Mouse (Mus musculus): Measurements from ENCODE around the gene Arl8a.

- no peak for TF ChIP-seq CEBPB (IDR thresholded peaks at IDR 0.05; ENCODE audit: low read depth)
- TF ChIP-seq FOSL1 (IDR thresholded peaks at IDR 0.05; ENCODE audit: insufficient read depth, low read length, poor library complexity, severe bottlenecking): no peak
- no peak for TF ChIP-seq CTCF (IDR thresholded peaks at IDR 0.05; ENCODE audit: control insufficient read depth, insufficient read depth, insufficient read length)
- TF ChIP-seq MYOD1 (IDR thresholded peaks at IDR 0.05; ENCODE audit: control insufficient read depth, insufficient read length, low read depth): no peak
- TF ChIP-seq USF1 (IDR thresholded peaks at IDR 0.05; ENCODE audit: low read depth): no peak
- TF ChIP-seq MYOG (IDR thresholded peaks at IDR 0.05; ENCODE audit: control insufficient read depth, extremely low read depth, insufficient read length): no peak
Observed at GRCm38 (mm10) chr1:135182975-135183374, 36.4 kb downstream of the Arl8a start.
